Mouse (Mus musculus): Measurements from ENCODE around the gene Atg14.

DNA sequence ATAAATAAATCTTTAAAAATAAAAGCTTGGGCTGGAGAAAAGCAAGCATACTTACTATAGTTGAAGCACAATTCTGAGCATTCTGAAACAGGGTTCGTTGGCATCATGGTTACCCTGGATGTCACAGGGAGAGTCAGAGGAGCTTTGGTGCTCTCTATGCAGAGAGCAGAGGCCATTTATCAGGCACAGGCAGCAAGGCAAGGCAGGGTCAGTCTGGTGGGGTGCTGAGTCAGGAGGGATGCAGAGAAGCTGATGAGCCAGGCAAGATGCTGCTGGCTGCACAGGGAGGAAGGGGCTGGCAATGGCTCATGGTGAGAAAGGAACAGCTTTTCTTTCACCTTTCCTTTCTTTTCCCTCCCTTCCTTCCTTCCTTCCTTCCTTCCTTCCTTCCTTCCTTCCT, 19.0 kb upstream of the Atg14 start:
- TF ChIP-seq CTCF (IDR thresholded peaks at IDR 0.05; ENCODE audit: borderline replicate concordance, control insufficient read depth, extremely low read depth, insufficient read depth, low read length, poor library complexity) (no peak), POLR2A (IDR thresholded peaks at IDR 0.05; ENCODE audit: control insufficient read depth, extremely low read depth, insufficient read depth, low read length, poor library complexity) (no peak)
